In genomic region chr13:11745479-11745878, GRCm38 (mm10) we compare ENCODE assay signal across 23 mouse cellular contexts.
"Had no signal": no experiment of that assay in that cellular context is flagged by ENCODE, and none has a peak within 500 bp of the region (broad histone marks: within the 10 kb centered on the region; RNA-seq: fewer than 3 reads in every experiment).

No protein-coding gene starts in this region.

- DNase-seq: forebrain, postnatal 0 days; gastrocnemius, postnatal 14 days; gastrocnemius, postnatal 36 days; heart, adult 18-20 months; heart, postnatal 10 days; kidney, adult 11 months; kidney, adult 2 months; kidney, adult 9 months; kidney, postnatal 14 days; kidney, postnatal 36 days; layer of hippocampus, adult 9-11 months; layer of hippocampus, postnatal 36 days; left cerebral cortex, postnatal 4 days had no signal

- ATAC-seq: forebrain, postnatal 0 days; hindbrain, postnatal 0 days; intestine, embryonic 16.5 days had no signal

- H3K9ac ChIP-seq: forebrain, postnatal 0 days; heart, embryonic 12.5 days; hindbrain, embryonic 13.5 days; hindbrain, embryonic 15.5 days; kidney, embryonic 15.5 days; limb, embryonic 13.5 days; limb, embryonic 15.5 days had no signal

- H3K4me3 ChIP-seq: heart, embryonic 10.5 days; heart, embryonic 12.5 days; hindbrain, embryonic 13.5 days; hindbrain, embryonic 15.5 days; kidney, embryonic 15.5 days; limb, embryonic 13.5 days; limb, embryonic 15.5 days had no signal

- H3K36me3 ChIP-seq: hindbrain, embryonic 13.5 days; kidney, embryonic 15.5 days; limb, embryonic 13.5 days; limb, embryonic 15.5 days had no signal

- H3K27ac ChIP-seq: heart, embryonic 10.5 days; hindbrain, embryonic 13.5 days; hindbrain, embryonic 15.5 days; hindbrain, postnatal 0 days; kidney, embryonic 15.5 days; kidney, postnatal 0 days; limb, embryonic 13.5 days; limb, embryonic 15.5 days had no signal

- H3K27me3 ChIP-seq: heart, embryonic 12.5 days; hindbrain, embryonic 13.5 days; hindbrain, embryonic 15.5 days; kidney, embryonic 15.5 days; limb, embryonic 13.5 days; limb, embryonic 15.5 days had no signal

- H3K4me1 ChIP-seq: heart, embryonic 10.5 days; heart, embryonic 12.5 days; hindbrain, embryonic 13.5 days; hindbrain, embryonic 15.5 days; kidney, embryonic 15.5 days; limb, embryonic 13.5 days; limb, embryonic 15.5 days had no signal

- H3K9me3 ChIP-seq: heart, embryonic 10.5 days; heart, embryonic 12.5 days; hindbrain, embryonic 13.5 days; hindbrain, embryonic 15.5 days; kidney, embryonic 15.5 days; limb, embryonic 13.5 days; limb, embryonic 15.5 days had no signal

- H3K4me2 ChIP-seq: heart, embryonic 12.5 days; hindbrain, embryonic 13.5 days; hindbrain, embryonic 15.5 days; kidney, embryonic 15.5 days; limb, embryonic 13.5 days; limb, embryonic 15.5 days had no signal
